Mouse (Mus musculus): ENCODE data around the gene Cmtr1.

GRCm38 (mm10) chr17:29706981-29707545 lies 46.7 kb downstream of the Cmtr1 start:
- TF ChIP-seq CTCF (IDR thresholded peaks at IDR 0.05; ENCODE audit: control insufficient read depth, insufficient read depth, low read length): no peak
- no peak for TF ChIP-seq POLR2A (IDR thresholded peaks at IDR 0.05; ENCODE audit: borderline replicate concordance, control insufficient read depth, low read depth, low read length)
